Mouse (Mus musculus): Measurements from ENCODE around the gene Sumo2.
"Not testable (repeated sequence)": the region's sequence is repeated elsewhere in the genome, so short reads cannot be mapped to it uniquely, and the experiment has no call there.

- not testable (repeated sequence) for TF ChIP-seq CTCF (IDR thresholded peaks at IDR 0.05; ENCODE audit: control insufficient read depth, insufficient read depth, low read length); POLR2A (IDR thresholded peaks at IDR 0.05; ENCODE audit: borderline replicate concordance, control insufficient read depth, low read depth, low read length)
Observed at GRCm38 (mm10) chr11:115476630-115477029, 59.4 kb downstream of the Sumo2 start.

Measured in bone marrow, adult 2 months (tissue).